Mouse (Mus musculus) thymus, adult 2 months (tissue): ENCODE measurements around the gene Psg28.

Source experiments
- CTCF ChIP-seq: fragments of 200-500 bp; IDR thresholded peaks from 2 replicates; pipeline ENCODE4 v1.5.1; 2012; ENCODE audit warnings: mild to moderate bottlenecking, control low read depth, low read length, moderate library complexity, borderline replicate concordance; ENCODE audit not compliant: control insufficient read depth, poor library complexity, insufficient read depth; ENCODE audit errors: extremely low read depth
- POLR2A ChIP-seq: fragments of 200-500 bp; IDR thresholded peaks from 2 replicates; pipeline ENCODE4 v1.6.1; 2012; ENCODE audit warnings: mild to moderate bottlenecking, low read length, control low read depth, moderate library complexity; ENCODE audit not compliant: control insufficient read depth, poor library complexity, insufficient read depth; ENCODE audit errors: extremely low read depth

- TF ChIP-seq POLR2A (no peak), CTCF (no peak)
These were observed 29.2 kb downstream of the Psg28 start for GRCm38 (mm10) chr7:18402527-18403237.
